Mouse (Mus musculus) heart, postnatal 0 days (tissue): Measurements from ENCODE around the gene Ten1. TPM values are rescaled to one million over a fixed set of nuclear protein-coding genes. Genes with fewer than 3 reads are reported as not detected.

Source experiments
- ATAC-seq: fragments of 200-750 bp; cut with Nextera tagmentation; 2 replicates; pipeline ENCODE4 v1.8.0; 2017; ENCODE audit warnings: low read depth, moderate number of reproducible peaks, moderate library complexity; ENCODE audit not compliant: insufficient read depth
- DNase-seq: peaks from one replicate; pipeline ENCODE4 v3.0.0-alpha.2; 2016; ENCODE audit warnings: low spot score
- H3K27ac ChIP-seq: fragments of 300-500 bp; sonication (generic); 2 replicates; pipeline ENCODE4 v1.5.1; 2014; ENCODE audit warnings: low read depth, mild to moderate bottlenecking
- H3K27me3 ChIP-seq: fragments of 300-500 bp; sonication (generic); 2 replicates; pipeline ENCODE4 v1.6.1; 2014; ENCODE audit warnings: low read length, mixed read lengths; ENCODE audit not compliant: control insufficient read depth, insufficient read depth
- H3K36me3 ChIP-seq: fragments of 300-500 bp; sonication (generic); replicated peaks from 2 replicates; pipeline ENCODE4 v1.6.1; 2014; ENCODE audit warnings: low read length, mixed read lengths; ENCODE audit not compliant: control insufficient read depth, insufficient read depth
- H3K4me1 ChIP-seq: fragments of 300-500 bp; sonication (generic); 2 replicates; pipeline ENCODE4 v1.6.1; 2014; ENCODE audit warnings: antibody characterized with exemption; ENCODE audit not compliant: control insufficient read depth, insufficient read depth
- H3K4me2 ChIP-seq: fragments of 300-500 bp; sonication (generic); 2 replicates; pipeline ENCODE4 v1.6.1; 2014; ENCODE audit warnings: low read depth, mild to moderate bottlenecking, low read length, moderate library complexity
- H3K4me3 ChIP-seq: fragments of 300-500 bp; sonication (generic); 2 replicates; pipeline ENCODE4 v1.5.1; 2014; ENCODE audit warnings: low read depth, low read length
- H3K9ac ChIP-seq: fragments of 300-500 bp; sonication (generic); replicated peaks from 2 replicates; pipeline ENCODE4 v1.6.1; 2014; ENCODE audit warnings: low read depth, low read length, mixed read lengths
- H3K9me3 ChIP-seq: fragments of 300-500 bp; sonication (generic); replicated peaks from 2 replicates; pipeline ENCODE4 v1.6.1; 2016; ENCODE audit warnings: low read length; ENCODE audit not compliant: control insufficient read depth
- CTCF ChIP-seq: IDR thresholded peaks from 2 replicates; pipeline ENCODE4 v1.5.1; 2016; ENCODE audit warnings: antibody characterized with exemption, control low read depth, low read depth
- EP300 ChIP-seq: IDR thresholded peaks from 2 replicates; pipeline ENCODE4 v1.6.1; 2016; ENCODE audit warnings: antibody characterized with exemption, low read depth
- WGBS: fragments of 180-500 bp; shearing (Covaris S2); extraction: QIAGEN DNeasy Blood & Tissue Kit; methylation state at CpG from one replicate; pipeline ENCODE4 v1.1.7; 2014; 5-methylcytosine and 5-hydroxymethylcytosine counted together
- polyA plus RNA-seq: library from polyadenylated mRNA; unstranded; fragments of >200 nt; fragmentation: Nextera tagmentation; extraction: Ambion mirVana; gene quantifications from 2 replicates; pipeline ENCODE4 v1.2.1, GENCODE M21; 2015
- total RNA-seq: library from RNA; depleted of rRNA; stranded (reverse); fragments of >200 nt; gene quantifications from 2 replicates; pipeline ENCODE4 v1.2.3, GENCODE M21; 2014; ENCODE audit warnings: low replicate concordance

Ten1 gene
- total and polyA plus RNA-seq, 2 experiments from 2014 or later: 58.4 to 68.2 TPM

- ATAC-seq: no peak
- WGBS: 78% methylated on average over 8 of the region's 8 CpGs
These were observed 10.6 kb downstream of the Ten1 start for GRCm38 (mm10) chr11:116209257-116209656.

GRCm38 (mm10) chr11:116210696-116211095 is 12.0 kb downstream of the Ten1 start:
- H3K9ac ChIP-seq: no peak overlapping the region
- no peak for TF ChIP-seq CTCF
- no peak for TF ChIP-seq EP300

More at GRCm38 (mm10) chr11:116209257-116209656, 10.6 kb downstream of the Ten1 start:
- H3K4me2 ChIP-seq: no peak overlapping the region
- H3K27me3 ChIP-seq: no peaks in the 10 kb centered on the region
- no peak overlapping the region for H3K9ac ChIP-seq
- TF ChIP-seq CTCF: no peak
- no peak for TF ChIP-seq EP300
- peaks cover 36% of the 10 kb centered on the region for H3K36me3 ChIP-seq
- H3K27ac ChIP-seq: no peak overlapping the region
- DNase-seq: no peak
- H3K9me3 ChIP-seq: 0 out of 2 replicates have a peak, but pooled peaks cover 4% of the 10 kb centered on the region
- H3K4me3 ChIP-seq: no peak overlapping the region
- no peaks in the 10 kb centered on the region for H3K4me1 ChIP-seq

GRCm38 (mm10) chr11:116212847-116213246 is 14.2 kb downstream of the Ten1 start:
- whole genome bisulfite sequencing: 91% methylated on average over 6 of the region's 6 CpGs
- H3K9ac ChIP-seq: no peak overlapping the region
- DNase-seq: no peak
- TF ChIP-seq CTCF (no peak), EP300 (no peak)
- no peaks in the 10 kb centered on the region for H3K27me3 ChIP-seq
- peaks cover 6% of the 10 kb centered on the region; the same call in 1 of the 2 replicates for H3K36me3 ChIP-seq
- no peak overlapping the region for H3K27ac ChIP-seq
- H3K4me2 ChIP-seq: no peak overlapping the region
- no peak overlapping the region for H3K4me3 ChIP-seq
- ATAC-seq: no peak
- no peaks in the 10 kb centered on the region for H3K9me3 ChIP-seq
- peaks cover under 1% of the 10 kb centered on the region for H3K4me1 ChIP-seq

More at GRCm38 (mm10) chr11:116210696-116211095, 12.0 kb downstream of the Ten1 start:
- Histone ChIP-seq H3K9me3 (0 out of 2 replicates have a peak, but pooled peaks cover 4% of the 10 kb centered on the region), H3K27ac (no peak overlapping the region), H3K4me1 (no peaks in the 10 kb centered on the region), H3K27me3 (no peaks in the 10 kb centered on the region), H3K4me3 (no peak overlapping the region), H3K36me3 (peaks cover 27% of the 10 kb centered on the region), H3K4me2 (no peak overlapping the region)
- DNase-seq: no peak
- no peak for ATAC-seq
- 77% methylated on average over 5 of the region's 5 CpGs for WGBS

- H3K4me3 ChIP-seq: no peak overlapping the region
- ATAC-seq: no peak
- no peak overlapping the region for H3K4me2 ChIP-seq
- no peaks in the 10 kb centered on the region for H3K27me3 ChIP-seq
- H3K27ac ChIP-seq: no peak overlapping the region
- DNase-seq: no peak
- H3K9me3 ChIP-seq: no peaks in the 10 kb centered on the region
- no peak for TF ChIP-seq CTCF
- no peak for TF ChIP-seq EP300
- 0 out of 2 replicates have a peak, but pooled peaks cover 3% of the 10 kb centered on the region for H3K36me3 ChIP-seq
- peaks cover 11% of the 10 kb centered on the region for H3K4me1 ChIP-seq
- H3K9ac ChIP-seq: no peak overlapping the region
- 80% methylated on average over 13 of the region's 13 CpGs for WGBS
These were observed 15.3 kb downstream of the Ten1 start for GRCm38 (mm10) chr11:116213877-116214510.

- Histone ChIP-seq H3K4me2 (no peak overlapping the region), H3K4me1 (peaks cover 18% of the 10 kb centered on the region), H3K27me3 (no peaks in the 10 kb centered on the region), H3K27ac (no peak overlapping the region), H3K36me3 (no peaks in the 10 kb centered on the region), H3K9ac (no peak overlapping the region), H3K9me3 (no peaks in the 10 kb centered on the region), H3K4me3 (no peak overlapping the region)
- DNase-seq (no peak), ATAC-seq (no peak)
- TF ChIP-seq CTCF (peak; percentile 15), EP300 (no peak)
- WGBS: 79% methylated on average over 7 of the region's 7 CpGs
These were observed 16.5 kb downstream of the Ten1 start for GRCm38 (mm10) chr11:116215181-116215580.

- 82% methylated on average over 6 of the region's 6 CpGs for WGBS
- Histone ChIP-seq H3K9me3 (no peaks in the 10 kb centered on the region), H3K4me3 (no peak overlapping the region), H3K4me2 (no peak overlapping the region), H3K36me3 (no peaks in the 10 kb centered on the region), H3K9ac (no peak overlapping the region), H3K27me3 (peaks cover 5% of the 10 kb centered on the region), H3K4me1 (peaks cover 18% of the 10 kb centered on the region), H3K27ac (no peak overlapping the region)
- no peak for TF ChIP-seq CTCF
- no peak for TF ChIP-seq EP300
- ATAC-seq (no peak), DNase-seq (no peak)
These were observed 17.3 kb downstream of the Ten1 start for GRCm38 (mm10) chr11:116215991-116216390.
